Mouse (Mus musculus) lung, embryonic 14.5 days (tissue): Measurements from ENCODE around the gene Id2. TPM values are rescaled to one million over a fixed set of nuclear protein-coding genes. Genes with fewer than 3 reads are reported as not detected.

Experiments used
- ATAC-seq: fragments of 200-750 bp; cut with Nextera tagmentation; 2 replicates; pipeline ENCODE4 v1.8.0; 2017; ENCODE audit warnings: mild to moderate bottlenecking, moderate TSS enrichment, moderate library complexity; ENCODE audit not compliant: insufficient read depth
- DNase-seq: peaks from one replicate; pipeline ENCODE4 v3.0.0-alpha.2; 2015
- H3K27ac ChIP-seq: fragments of 300-500 bp; sonication (generic); 2 replicates; pipeline ENCODE4 v1.5.1; 2014; ENCODE audit warnings: low read depth, mild to moderate bottlenecking, moderate library complexity
- H3K27me3 ChIP-seq: fragments of 300-500 bp; sonication (generic); 2 replicates; pipeline ENCODE4 v1.6.1; 2014; ENCODE audit warnings: low read length, control low read depth; ENCODE audit not compliant: insufficient read depth
- H3K36me3 ChIP-seq: fragments of 300-500 bp; sonication (generic); 2 replicates; pipeline ENCODE4 v1.6.1; 2014; ENCODE audit warnings: control low read depth; ENCODE audit not compliant: insufficient read depth
- H3K4me1 ChIP-seq: fragments of 300-500 bp; sonication (generic); 2 replicates; pipeline ENCODE4 v1.6.1; 2014; ENCODE audit warnings: antibody characterized with exemption, control low read depth; ENCODE audit not compliant: insufficient read depth
- H3K4me2 ChIP-seq: fragments of 300-500 bp; sonication (generic); 2 replicates; pipeline ENCODE4 v1.6.1; 2014; ENCODE audit warnings: mild to moderate bottlenecking
- H3K4me3 ChIP-seq: fragments of 300-500 bp; sonication (generic); 2 replicates; pipeline ENCODE4 v1.5.1; 2014; ENCODE audit warnings: low read depth, low read length
- H3K9ac ChIP-seq: fragments of 300-500 bp; sonication (generic); 2 replicates; pipeline ENCODE4 v1.6.1; 2014
- H3K9me3 ChIP-seq: fragments of 300-500 bp; sonication (generic); 2 replicates; pipeline ENCODE4 v1.6.1; 2016; ENCODE audit warnings: low read depth, low read length, control low read depth
- CTCF ChIP-seq: IDR thresholded peaks from 2 replicates; pipeline ENCODE4 v1.5.1; 2016; ENCODE audit warnings: antibody characterized with exemption, low read depth
- WGBS: fragments of 180-500 bp; shearing (Covaris S2); extraction: QIAGEN DNeasy Blood & Tissue Kit; methylation state at CpG from one replicate; pipeline ENCODE4 v1.1.7; 2014; 5-methylcytosine and 5-hydroxymethylcytosine counted together
- polyA plus RNA-seq: library from polyadenylated mRNA; unstranded; fragments of >200 nt; fragmentation: Nextera tagmentation; extraction: Ambion mirVana; gene quantifications from 2 replicates; pipeline ENCODE4 v1.2.1, GENCODE M21; 2014

Gene Id2
- polyA plus RNA-seq, 1 experiment from 2014 or later: 470 TPM

DNA sequence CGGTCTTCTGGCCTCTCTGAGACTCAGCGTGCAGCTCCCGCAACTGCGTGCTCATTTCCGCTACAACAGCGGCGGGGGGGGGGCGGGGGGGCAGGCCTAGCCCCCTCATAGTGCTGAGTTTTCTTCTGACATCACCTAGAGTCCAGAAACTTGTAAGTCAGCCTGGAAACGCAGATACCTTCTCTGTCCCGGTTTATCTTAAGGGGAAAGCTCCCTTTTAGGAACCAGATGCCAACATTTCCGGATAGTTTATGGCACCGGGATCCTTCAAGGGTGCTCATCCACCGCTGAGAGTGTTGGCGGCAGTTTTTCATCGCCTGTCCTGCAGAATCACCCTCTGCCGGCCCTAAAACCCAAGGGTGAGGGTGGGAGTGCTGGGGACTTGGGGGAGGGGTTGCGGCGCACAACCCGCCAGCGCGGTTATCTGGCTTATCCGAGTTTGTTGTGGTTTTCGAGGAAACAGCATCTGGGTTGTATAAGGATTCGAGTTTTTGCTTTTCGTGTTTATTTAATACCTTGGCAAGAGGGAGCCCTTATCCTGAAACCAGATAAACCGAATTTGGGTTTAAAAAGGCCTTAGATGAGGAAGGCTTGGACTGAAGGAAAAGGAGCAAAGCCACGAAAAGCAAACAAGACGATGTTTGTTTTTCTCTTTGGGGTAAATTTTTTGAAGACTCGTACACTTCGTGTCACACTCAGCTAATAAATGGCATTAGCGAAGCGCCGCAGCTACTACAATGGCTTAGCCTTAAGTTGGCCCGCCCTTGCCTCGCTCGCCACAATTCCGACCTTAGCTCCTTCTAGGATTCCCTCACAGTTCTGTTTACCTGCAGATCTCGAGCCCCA lies 2.8 kb upstream of the Id2 start:
- DNase-seq: peak; percentile 88
- H3K27ac ChIP-seq: peak overlapping the region; percentile 99
- peak overlapping the region; percentile 76 for H3K4me3 ChIP-seq
- H3K9me3 ChIP-seq: no peaks in the 10 kb centered on the region
- H3K36me3 ChIP-seq: no peaks in the 10 kb centered on the region
- WGBS: under 1% methylated on average over 38 of the region's 38 CpGs
- no peak for TF ChIP-seq CTCF
- H3K9ac ChIP-seq: peak overlapping the region; percentile 75
- peak overlapping the region; percentile 69 for H3K4me2 ChIP-seq
- peak; percentile 1; the same call in 1 of the 2 replicates for ATAC-seq
- peaks cover 12% of the 10 kb centered on the region; the same call in 1 of the 2 replicates for H3K4me1 ChIP-seq
- H3K27me3 ChIP-seq: no peaks in the 10 kb centered on the region

DNA sequence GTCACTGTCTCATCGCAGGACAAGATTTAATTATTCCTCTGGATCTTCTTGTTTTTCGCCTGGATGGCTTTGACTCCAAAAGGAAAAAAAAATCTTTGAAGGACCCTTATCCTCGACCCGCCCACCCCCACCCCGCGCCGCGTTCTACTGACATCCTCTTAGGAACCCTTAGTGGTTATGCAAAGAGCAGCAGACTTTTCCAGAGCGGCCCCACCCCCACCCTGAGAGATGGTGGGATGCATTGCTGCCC lies 2.3 kb upstream of the Id2 start:
- TF ChIP-seq CTCF: no peak
- peak; percentile 45 for ATAC-seq
- Histone ChIP-seq H3K27me3 (no peaks in the 10 kb centered on the region), H3K27ac (peak overlapping the region; percentile 99), H3K9ac (peak overlapping the region; percentile 75), H3K36me3 (no peaks in the 10 kb centered on the region), H3K4me3 (peak overlapping the region; percentile 76), H3K4me2 (peak overlapping the region; percentile 69), H3K9me3 (no peaks in the 10 kb centered on the region), H3K4me1 (peaks cover 12% of the 10 kb centered on the region; the same call in 1 of the 2 replicates)
- DNase-seq: peak; percentile 81
- 0% methylated on average over 9 of the region's 9 CpGs for WGBS

DNA sequence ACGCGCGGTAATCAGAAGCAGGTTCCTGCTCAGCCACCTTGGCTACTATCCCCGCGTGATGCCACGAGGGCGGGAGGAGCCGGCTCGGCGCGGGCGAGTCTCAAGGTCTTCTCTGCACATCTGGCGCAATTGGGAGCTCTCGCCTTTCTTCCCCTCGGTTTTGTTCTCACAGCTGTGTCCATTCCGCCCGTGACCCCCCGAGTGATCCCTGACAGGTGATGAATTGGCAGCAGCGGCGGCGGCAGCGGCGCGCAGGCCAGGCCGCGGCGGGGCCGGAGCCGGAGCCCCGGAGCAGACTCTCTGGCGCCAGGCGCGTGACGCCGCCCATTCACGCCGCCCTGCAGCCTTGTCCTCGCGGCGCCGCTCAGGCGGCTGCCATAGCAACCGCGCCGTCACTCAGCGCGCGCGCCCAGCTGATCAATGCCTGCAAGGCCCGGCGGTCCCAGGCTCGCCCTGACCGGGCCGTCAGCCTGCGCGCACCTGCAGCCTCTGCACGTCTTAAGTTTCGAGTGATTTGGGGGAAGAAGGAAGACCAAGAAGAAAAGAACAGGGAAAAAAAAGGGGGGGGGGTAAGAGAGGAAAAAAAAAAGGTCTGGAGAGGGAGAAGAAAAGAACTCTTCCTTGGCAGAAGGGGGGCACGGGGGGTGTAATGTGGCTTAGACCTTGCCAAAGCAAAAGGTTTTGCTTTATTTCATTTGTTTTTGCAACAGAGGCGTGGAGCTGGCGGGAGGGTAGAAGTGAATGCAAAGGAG lies 1.8 kb upstream of the Id2 start:
- peak overlapping the region; percentile 69 for H3K4me2 ChIP-seq
- TF ChIP-seq CTCF: no peak
- peak overlapping the region; percentile 99 for H3K27ac ChIP-seq
- H3K27me3 ChIP-seq: no peaks in the 10 kb centered on the region
- peak; percentile 98 for DNase-seq
- peak overlapping the region; percentile 75 for H3K9ac ChIP-seq
- ATAC-seq: peak; percentile 77
- WGBS: 1% methylated on average over 61 of the region's 61 CpGs
- H3K4me1 ChIP-seq: peaks cover 12% of the 10 kb centered on the region; the same call in 1 of the 2 replicates
- H3K9me3 ChIP-seq: no peaks in the 10 kb centered on the region
- peak overlapping the region; percentile 76 for H3K4me3 ChIP-seq
- no peaks in the 10 kb centered on the region for H3K36me3 ChIP-seq

DNA sequence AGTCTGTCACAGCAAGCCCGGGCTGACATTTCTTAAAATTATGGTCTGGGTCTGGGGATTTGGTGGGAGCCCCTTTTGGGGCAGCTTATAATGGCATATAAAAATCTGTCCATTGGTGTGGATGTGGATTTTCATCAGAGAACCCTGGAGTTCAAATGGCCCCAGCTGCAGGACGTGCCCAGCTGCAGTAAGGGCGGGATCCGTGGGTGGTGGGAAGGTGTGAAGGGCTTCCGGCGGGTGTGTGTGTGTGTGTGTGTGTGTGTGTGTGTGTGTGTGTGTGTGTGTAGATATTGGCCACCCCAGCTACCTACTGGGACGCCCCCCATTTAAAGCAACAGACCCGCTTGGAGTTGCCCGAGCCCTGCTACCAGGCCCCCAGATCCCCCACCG lies 1.2 kb upstream of the Id2 start:
- ATAC-seq (peak; percentile 1; the same call in 1 of the 2 replicates), DNase-seq (no peak)
- Histone ChIP-seq H3K9ac (peak overlapping the region; percentile 66), H3K9me3 (no peaks in the 10 kb centered on the region), H3K4me3 (peak overlapping the region; percentile 76), H3K27me3 (no peaks in the 10 kb centered on the region), H3K27ac (peak overlapping the region; percentile 99), H3K36me3 (peaks cover 4% of the 10 kb centered on the region; the same call in 1 of the 2 replicates), H3K4me2 (peak overlapping the region; percentile 69), H3K4me1 (peaks cover 12% of the 10 kb centered on the region; the same call in 1 of the 2 replicates)
- 2% methylated on average over 10 of the region's 10 CpGs for WGBS
- no peak for TF ChIP-seq CTCF

DNA sequence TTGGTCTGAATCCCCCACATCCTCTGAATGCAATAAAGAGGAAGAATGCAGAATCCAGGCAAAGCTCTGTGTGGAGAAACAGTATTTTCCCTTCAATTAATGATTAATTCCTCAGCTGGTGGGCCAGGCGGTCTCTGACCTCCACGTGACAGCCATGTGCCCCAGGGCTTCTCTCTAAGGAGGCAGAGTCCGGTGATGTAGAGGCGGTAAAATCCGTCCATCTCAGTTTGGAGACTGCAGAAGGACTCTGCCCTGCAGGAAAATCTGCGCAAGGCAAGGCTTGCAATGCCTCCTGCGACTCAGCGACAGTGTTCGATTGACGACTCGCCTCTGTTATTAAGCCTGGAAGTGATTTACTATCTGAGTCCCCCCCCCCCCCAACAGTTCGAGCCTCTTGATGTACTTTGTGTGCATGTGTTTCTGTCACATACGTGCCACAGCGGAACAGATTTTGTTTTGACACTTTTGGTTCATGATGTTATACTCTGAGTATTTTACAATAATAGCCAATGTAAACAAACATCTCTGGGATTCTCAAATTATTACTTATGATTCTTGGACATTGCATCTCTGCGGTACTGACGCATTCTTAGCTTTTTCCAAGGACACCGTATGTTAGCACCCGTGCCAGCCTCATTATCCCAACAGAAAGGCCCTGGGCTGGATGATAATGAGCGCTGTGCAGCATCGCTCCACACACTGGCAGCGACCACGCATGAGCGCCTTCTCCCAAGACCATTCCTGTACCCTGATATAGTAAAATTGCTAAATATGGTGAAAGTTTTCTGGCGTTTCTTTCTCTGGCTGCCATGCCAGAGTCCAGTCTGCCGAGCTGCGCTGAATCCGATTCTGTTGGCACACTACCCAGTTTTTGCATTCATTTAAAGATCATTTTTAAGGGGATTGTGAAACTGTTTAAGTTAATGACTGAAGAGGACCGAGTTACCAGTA lies 545 bp upstream of the Id2 start:
- Histone ChIP-seq H3K4me2 (peak overlapping the region; percentile 69), H3K27me3 (no peaks in the 10 kb centered on the region), H3K4me3 (peak overlapping the region; percentile 76), H3K9ac (peak overlapping the region; percentile 66), H3K27ac (peak overlapping the region; percentile 99), H3K4me1 (peaks cover 12% of the 10 kb centered on the region; the same call in 1 of the 2 replicates), H3K36me3 (peaks cover 6% of the 10 kb centered on the region; the same call in 1 of the 2 replicates), H3K9me3 (no peaks in the 10 kb centered on the region)
- ATAC-seq (no peak), DNase-seq (peak; percentile 86)
- WGBS: 2% methylated on average over 28 of the region's 28 CpGs
- no peak for TF ChIP-seq CTCF

DNA sequence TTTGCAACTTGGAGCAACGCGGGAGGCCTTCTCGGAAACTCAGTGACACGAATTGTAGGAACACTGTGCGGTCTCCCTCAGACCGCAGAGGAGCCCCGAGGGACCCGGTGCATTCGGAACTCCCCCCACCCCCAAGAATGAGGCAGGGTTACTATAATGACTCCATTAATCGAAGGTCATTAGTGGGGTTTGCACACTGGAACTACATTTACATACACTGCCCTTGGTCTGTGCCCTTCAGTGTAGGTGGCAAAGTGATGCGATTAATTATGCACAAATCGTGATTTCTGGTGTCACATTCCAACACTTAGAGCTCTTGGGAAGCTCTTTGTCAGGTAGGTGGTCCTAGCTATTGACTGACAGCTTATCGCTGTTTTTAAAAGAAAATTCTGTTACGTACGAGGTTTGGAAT lies 294 bp downstream of the Id2 start:
- peak overlapping the region; percentile 69 for H3K4me2 ChIP-seq
- H3K4me3 ChIP-seq: peak overlapping the region; percentile 76
- H3K4me1 ChIP-seq: peaks cover 12% of the 10 kb centered on the region; the same call in 1 of the 2 replicates
- H3K36me3 ChIP-seq: peaks cover 6% of the 10 kb centered on the region; the same call in 1 of the 2 replicates
- H3K27ac ChIP-seq: peak overlapping the region; percentile 99
- peak overlapping the region; percentile 58 for H3K9ac ChIP-seq
- ATAC-seq: no peak
- H3K27me3 ChIP-seq: no peaks in the 10 kb centered on the region
- no peak for TF ChIP-seq CTCF
- H3K9me3 ChIP-seq: no peaks in the 10 kb centered on the region
- 2% methylated on average over 15 of the region's 15 CpGs for WGBS
- peak; percentile 40 for DNase-seq
